Mouse (Mus musculus): ENCODE measurements at regions not wholly inside any gene's neighbourhood (a gene's known extent, or its start where the extent isn't known, plus 50 kb on each side); places are given as distances from the start of the nearest gene placed in this dataset.
"Not testable (repeated sequence)": the region's sequence is repeated elsewhere in the genome, so short reads cannot be mapped to it uniquely, and the experiment has no call there.

GRCm38 (mm10) chrX:99732526-99732925 lies 88.3 kb upstream of the Tmem28 start:
- DNase-seq (ENCODE audit: low spot score in 2 of 2), result no peak

- peak; percentile 26 to 43 for DNase-seq (ENCODE audit: low spot score in 2 of 2)
Observed at GRCm38 (mm10) chrX:99725101-99725500, 95.7 kb upstream of the Tmem28 start.

GRCm38 (mm10) chrX:99695366-99695765 lies 125.5 kb upstream of the Tmem28 start:
- no peak for DNase-seq (ENCODE audit: low spot score in 2 of 2)

DNA sequence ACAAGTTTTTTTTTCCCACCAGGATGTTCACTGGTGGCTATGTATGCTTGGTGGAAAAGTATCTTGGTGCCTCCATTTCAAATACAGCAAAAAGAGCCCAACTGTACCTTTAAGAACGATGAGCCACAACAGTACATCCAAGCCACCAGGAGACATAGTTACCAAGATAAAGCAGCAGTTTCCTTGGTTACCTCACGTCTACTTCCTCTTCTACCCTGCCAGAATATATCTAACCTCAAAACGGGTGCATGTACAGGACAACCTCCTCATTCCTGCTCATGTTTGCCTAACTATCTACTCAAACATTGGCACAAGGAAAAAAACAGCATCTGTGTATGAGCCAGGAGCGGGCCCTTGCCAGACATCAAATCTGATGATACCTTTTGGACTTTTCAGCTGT lies 129.8 kb upstream of the Tmem28 start:
- no peak for DNase-seq (ENCODE audit: low spot score in 2 of 2)

- no peak for DNase-seq (ENCODE audit: low spot score in 2 of 2)
Observed at GRCm38 (mm10) chrX:99689761-99690160, 131.1 kb upstream of the Tmem28 start.

DNA sequence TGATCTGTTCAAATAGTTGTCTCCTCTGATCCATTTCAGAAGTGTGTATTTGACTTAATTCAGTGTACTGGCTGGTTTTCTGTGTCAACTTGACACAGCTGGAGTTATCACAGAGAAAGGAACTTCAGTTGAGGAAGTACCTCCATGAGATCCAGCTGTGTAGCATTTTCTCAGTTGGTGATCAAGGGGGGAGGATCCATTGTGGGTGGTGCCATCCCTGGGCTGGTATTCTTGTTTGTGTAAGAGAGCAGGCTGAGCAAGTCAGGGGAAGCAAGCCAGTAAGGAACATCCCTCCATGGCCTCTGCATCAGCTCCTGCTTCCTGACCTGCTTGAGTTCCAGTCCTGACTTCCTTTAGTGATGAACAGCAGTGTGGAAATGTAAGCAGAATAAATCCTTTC lies 138.3 kb upstream of the Tmem28 start:
- DNase-seq (ENCODE audit: low spot score in 2 of 2), result not testable (repeated sequence)

- DNase-seq (ENCODE audit: low spot score in 2 of 2), result no peak
Observed at GRCm38 (mm10) chrX:99667596-99667995, 153.2 kb upstream of the Tmem28 start.

DNA sequence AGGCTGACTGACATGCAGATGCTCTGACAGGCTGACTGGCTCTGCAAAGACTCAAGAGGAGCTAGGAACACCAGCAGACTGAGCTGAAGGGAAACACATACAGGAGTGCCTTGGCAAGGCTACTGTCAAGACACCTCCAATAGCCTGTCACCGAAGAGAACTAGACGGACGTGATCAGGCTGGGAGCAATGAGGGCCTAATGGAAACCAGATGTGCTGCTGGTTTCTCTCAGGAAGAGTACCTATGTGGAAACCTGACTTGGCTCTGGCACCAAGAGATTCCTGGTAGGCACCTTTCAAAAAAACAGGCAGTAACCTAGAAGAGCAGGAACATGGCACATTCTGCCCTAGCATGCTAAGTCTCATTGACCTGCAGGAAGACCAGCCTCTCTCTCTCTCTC lies 158.3 kb upstream of the Tmem28 start:
- DNase-seq (ENCODE audit: low spot score in 2 of 2), result no peak

- DNase-seq (ENCODE audit: low spot score in 2 of 2), result no peak
Observed at GRCm38 (mm10) chrX:99659496-99660140, 161.2 kb upstream of the Tmem28 start.

- peak; percentile 73 to 77 for DNase-seq (ENCODE audit: low spot score in 2 of 2)
Observed at GRCm38 (mm10) chrX:99657790-99658451, 162.9 kb upstream of the Tmem28 start.

DNA sequence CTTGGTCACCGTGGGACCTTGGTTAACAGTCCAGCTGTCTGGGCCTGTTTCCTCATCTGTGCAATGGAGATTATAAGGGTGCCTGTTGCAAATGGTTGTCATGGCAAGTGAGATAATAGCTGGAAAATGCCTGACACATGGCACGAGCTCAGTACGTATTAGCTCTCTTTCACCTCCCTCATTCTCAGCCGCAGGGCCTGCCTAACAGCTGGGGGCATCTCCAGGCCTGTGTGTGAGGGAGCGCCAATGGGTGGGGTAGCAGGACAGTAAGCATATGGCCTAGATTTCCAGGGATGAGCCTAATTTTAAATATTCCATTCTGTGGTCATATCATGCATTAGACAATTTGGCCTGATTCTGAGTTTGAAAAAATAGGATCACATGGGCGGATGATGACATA lies 163.8 kb upstream of the Tmem28 start:
- DNase-seq (ENCODE audit: low spot score in 2 of 2), result no peak

GRCm38 (mm10) chrX:99632211-99632775 lies 161.2 kb upstream of the Pja1 start:
- DNase-seq (ENCODE audit: low spot score in 2 of 2), result no peak

GRCm38 (mm10) chrX:99624515-99625179 lies 153.6 kb upstream of the Pja1 start:
- no peak for DNase-seq (ENCODE audit: low spot score in 2 of 2)

- no peak for DNase-seq (ENCODE audit: low spot score in 2 of 2)
Observed at GRCm38 (mm10) chrX:99612130-99612759, 141.2 kb upstream of the Pja1 start.

DNA sequence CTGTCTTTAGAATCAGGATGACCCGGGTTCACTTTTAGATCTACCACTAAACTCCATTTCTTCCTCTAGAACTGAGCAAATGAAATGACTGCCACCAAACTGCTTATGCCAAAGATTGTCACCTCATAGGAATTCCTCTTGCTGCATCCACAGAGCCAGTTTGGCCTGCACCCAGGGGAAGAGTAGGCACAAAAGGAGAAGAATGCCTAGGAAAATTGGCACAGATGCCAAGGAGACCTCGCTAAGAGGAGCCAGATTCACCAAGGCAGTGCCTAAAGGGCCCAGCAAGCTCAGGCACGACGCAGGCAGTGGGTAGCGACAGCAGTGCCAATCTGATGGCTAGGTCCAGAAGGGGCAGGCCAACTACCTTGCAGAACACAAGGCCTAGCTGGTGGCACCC lies 139.0 kb upstream of the Pja1 start:
- no peak for DNase-seq (ENCODE audit: low spot score in 2 of 2)

- no peak for DNase-seq (ENCODE audit: low spot score in 2 of 2)
Observed at GRCm38 (mm10) chrX:99609591-99609990, 138.5 kb upstream of the Pja1 start.

DNA sequence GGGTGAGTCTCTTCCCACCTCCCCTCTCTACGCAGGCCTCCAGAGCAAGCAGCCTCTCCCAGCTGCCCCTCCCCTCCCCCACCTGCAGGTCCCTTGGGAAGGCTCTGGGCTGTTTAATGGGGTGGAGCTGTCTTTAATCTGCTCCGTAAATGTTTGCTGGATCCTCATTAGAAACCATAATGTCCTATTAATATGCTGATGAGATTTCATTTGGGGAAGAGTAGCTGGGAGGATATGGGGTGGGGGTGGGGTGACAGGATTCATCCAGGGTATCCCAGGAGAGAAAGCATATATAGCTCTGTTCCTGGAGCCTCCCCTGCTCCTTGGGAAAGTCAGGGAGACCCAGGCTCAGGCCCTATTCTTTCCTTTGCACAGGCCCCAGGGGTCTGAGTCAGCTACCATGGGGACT lies 137.2 kb upstream of the Pja1 start:
- DNase-seq (ENCODE audit: low spot score in 2 of 2), result no peak

- DNase-seq (ENCODE audit: low spot score in 2 of 2), result no peak
Observed at GRCm38 (mm10) chrX:99605084-99605824, 134.2 kb upstream of the Pja1 start.

GRCm38 (mm10) chrX:99603714-99604113 lies 132.6 kb upstream of the Pja1 start:
- no peak for DNase-seq (ENCODE audit: low spot score in 2 of 2)

GRCm38 (mm10) chrX:99602268-99602885 lies 131.3 kb upstream of the Pja1 start:
- no peak for DNase-seq (ENCODE audit: low spot score in 2 of 2)

DNA sequence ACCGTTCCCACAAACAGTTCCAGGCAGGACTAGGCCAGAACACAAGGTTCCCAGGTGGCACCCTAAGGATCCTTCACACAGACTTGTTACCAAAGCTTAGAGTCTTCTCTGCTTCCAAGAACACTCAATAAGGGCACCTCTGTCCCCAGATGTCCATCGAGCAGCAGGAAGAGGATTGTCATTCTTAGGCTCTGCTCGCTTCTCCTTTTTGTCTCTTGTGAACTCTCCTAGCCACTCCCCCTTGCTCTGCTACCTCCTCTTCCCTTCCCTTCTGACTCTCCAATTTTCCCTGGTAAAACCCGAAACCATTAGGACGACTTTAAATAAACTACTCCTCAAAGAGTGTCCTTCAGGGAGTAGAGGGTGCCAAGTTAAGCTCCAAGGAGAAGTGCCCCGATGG lies 124.4 kb upstream of the Pja1 start:
- no peak for DNase-seq (ENCODE audit: low spot score in 2 of 2)
